Mouse (Mus musculus): ENCODE measurements around the gene Lbhd2.

DNA sequence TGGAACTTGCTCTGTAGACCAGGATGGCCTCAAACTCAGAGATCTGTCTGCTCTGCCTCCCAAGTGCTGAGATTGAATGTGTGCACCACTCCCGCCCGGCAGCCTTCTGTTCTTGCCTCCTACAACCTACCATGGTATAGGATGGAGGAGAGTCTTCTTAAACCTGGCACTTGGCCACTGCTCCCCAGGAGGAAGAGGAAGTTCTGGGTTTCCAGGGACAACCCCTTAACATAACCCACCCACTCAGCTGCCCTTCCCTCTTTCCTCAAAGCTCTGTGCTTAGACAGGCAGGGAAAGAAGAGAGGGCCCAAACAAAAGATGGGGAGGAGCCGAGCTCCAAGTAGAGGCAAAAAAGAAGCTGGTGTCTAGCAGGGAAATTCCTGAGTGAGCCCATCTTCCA is 34.9 kb downstream of the Lbhd2 start:
- TF ChIP-seq CTCF (IDR thresholded peaks at IDR 0.05; ENCODE audit: low read depth, low read length) (no peak), GATA1 (IDR thresholded peaks at IDR 0.05; ENCODE audit: borderline replicate concordance, low read length) (no peak), GATA2 (IDR thresholded peaks at IDR 0.05; ENCODE audit: borderline replicate concordance, low read depth, low read length) (no peak), POLR2AphosphoS5 (IDR thresholded peaks at IDR 0.05; ENCODE audit: insufficient replicate concordance, low read depth, low read length) (no peak), TAL1 (conservative IDR thresholded peaks at IDR 0.05; ENCODE audit: low read depth, low read length) (no peak)
